Mouse (Mus musculus) liver, postnatal 0 days (tissue): Measurements from ENCODE around the gene Slc24a4.

Experiments
- CTCF ChIP-seq: sonication (generic); IDR thresholded peaks from 2 replicates; pipeline ENCODE4 v1.5.1; 2016; ENCODE audit warnings: antibody characterized with exemption, low read depth
- EP300 ChIP-seq: IDR thresholded peaks from 2 replicates; pipeline ENCODE4 v1.6.1; 2016; ENCODE audit warnings: antibody characterized with exemption, low read depth, mild to moderate bottlenecking

DNA sequence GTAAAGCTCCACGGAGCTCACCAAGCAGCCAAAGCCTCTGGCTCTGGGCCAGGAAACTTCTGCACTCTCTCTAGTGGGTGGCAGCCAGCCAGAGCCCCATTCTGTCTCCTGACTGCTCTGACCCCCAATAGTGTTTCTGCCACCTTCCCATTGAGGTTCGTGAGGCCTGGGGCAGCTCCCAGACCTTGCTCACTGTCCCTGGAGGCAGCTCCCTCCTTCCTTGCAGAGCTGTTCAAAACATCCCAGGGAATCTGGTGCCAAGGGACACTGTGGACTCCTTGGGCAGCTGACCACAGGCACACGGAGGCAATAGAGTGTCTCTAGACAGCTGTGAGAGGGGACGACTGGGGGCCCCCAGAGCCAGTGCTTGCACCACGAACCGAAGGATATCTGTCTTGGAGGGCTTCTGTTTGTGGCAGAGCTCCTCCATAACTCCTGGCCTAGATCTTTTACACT is 179.5 kb downstream of the Slc24a4 start:
- TF ChIP-seq CTCF (no peak), EP300 (no peak)
